Mouse (Mus musculus) gastrocnemius, adult 2 months (tissue): Measurements from ENCODE around the gene H2-Aa. TPM values are rescaled to one million over a fixed set of nuclear protein-coding genes. Genes with fewer than 3 reads are reported as not detected.

Experiments used
- DNase-seq: peaks from one replicate; pipeline ENCODE4 v3.0.0; 2022
- H3K27ac ChIP-seq: fragments of 200-600 bp; 2 replicates; pipeline ENCODE4 v1.8.1; 2022; ENCODE audit warnings: mild to moderate bottlenecking
- H3K4me3 ChIP-seq: fragments of 200-600 bp; 2 replicates; pipeline ENCODE4 v1.8.1; 2022; ENCODE audit warnings: mild to moderate bottlenecking, moderate library complexity
- CTCF ChIP-seq: fragments of 200-600 bp; IDR thresholded peaks from 2 replicates; pipeline ENCODE4 v1.8.1; 2022; ENCODE audit warnings: antibody characterized with exemption, mild to moderate bottlenecking, moderate library complexity
- intact Hi-C: fragments of 180-260 bp; cut with DNase I; formaldehyde crosslinking; loops from one replicate; pipeline ENCODE4 v1.15.1; 2025
- total RNA-seq, 2 experiments: library from RNA; stranded (reverse); gene quantifications; 2 replicates each; pipeline ENCODE4 v1.2.3; 2021

Gene H2-Aa
- total RNA-seq, 2 experiments from 2014 or later = 5.3 to 6.0 TPM

DNA sequence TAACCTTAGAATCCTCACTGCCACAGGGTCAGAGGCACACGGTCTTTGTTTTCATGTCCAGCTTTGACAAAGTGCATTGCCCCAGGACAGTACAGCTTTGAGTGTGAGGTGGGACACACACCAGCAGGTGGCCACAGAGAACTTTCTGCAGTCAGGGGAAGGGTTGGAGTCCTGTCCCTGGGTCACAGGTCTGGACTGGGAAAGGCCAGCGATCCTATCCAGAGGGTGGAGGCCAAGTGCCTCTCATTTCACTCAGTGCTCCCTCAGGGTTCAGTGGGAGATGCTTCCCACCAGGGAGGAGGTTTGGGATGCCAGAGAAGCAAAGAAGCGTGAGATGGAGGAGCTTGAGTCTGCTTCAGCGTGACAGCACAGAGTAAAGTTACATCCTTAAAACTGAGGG lies 36.0 kb downstream of the H2-Aa start:
- no peak overlapping the region for H3K4me3 ChIP-seq
- H3K27ac ChIP-seq = no peak overlapping the region
- TF ChIP-seq CTCF = no peak
- DNase-seq = no peak
- intact Hi-C loops = loop anchor here (10.0 kb wide), 1 partner anchor 93 kb away; no protein-coding TSS in a partner anchor

- intact Hi-C loops = loop anchor here (1.0 to 10.0 kb wide), 2 partner anchors 63 to 95 kb away; no protein-coding TSS in a partner anchor
- H3K27ac ChIP-seq = no peak overlapping the region
- DNase-seq = peak; percentile 38
- no peak overlapping the region for H3K4me3 ChIP-seq
- peak; percentile 86 for TF ChIP-seq CTCF
Measured at GRCm38 (mm10) chr17:34249878-34250277, 37.7 kb downstream of the H2-Aa start.

DNA sequence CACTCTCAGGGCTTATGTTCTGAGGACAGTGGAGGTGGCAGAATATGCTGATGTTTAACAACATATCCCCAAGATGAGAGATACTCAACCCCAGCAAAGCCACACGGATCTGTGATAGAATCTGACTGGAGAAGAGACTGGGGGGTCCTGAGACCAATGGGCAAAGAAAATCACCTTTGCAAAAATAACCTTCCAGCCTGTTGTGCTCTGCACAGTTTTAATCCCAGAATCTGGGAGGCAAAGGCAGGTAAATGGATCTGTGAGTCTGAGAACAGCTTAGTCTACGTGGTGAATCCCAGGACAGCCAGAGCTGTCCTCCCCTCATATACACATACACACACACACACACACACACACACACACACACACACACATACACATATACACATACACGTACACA lies 38.3 kb downstream of the H2-Aa start:
- Histone ChIP-seq H3K4me3 (no peak overlapping the region), H3K27ac (no peak overlapping the region)
- intact Hi-C loops = no loop called here
- TF ChIP-seq CTCF = no peak
- DNase-seq = no peak

- no peak for TF ChIP-seq CTCF
- no peak for DNase-seq
- Histone ChIP-seq H3K27ac (no peak overlapping the region), H3K4me3 (no peak overlapping the region)
- intact Hi-C loops = no loop called here
Measured at GRCm38 (mm10) chr17:34248764-34249163, 38.9 kb downstream of the H2-Aa start.

GRCm38 (mm10) chr17:34247047-34247446 lies 40.6 kb downstream of the H2-Aa start:
- no peak for DNase-seq
- intact Hi-C loops = no loop called here

DNA sequence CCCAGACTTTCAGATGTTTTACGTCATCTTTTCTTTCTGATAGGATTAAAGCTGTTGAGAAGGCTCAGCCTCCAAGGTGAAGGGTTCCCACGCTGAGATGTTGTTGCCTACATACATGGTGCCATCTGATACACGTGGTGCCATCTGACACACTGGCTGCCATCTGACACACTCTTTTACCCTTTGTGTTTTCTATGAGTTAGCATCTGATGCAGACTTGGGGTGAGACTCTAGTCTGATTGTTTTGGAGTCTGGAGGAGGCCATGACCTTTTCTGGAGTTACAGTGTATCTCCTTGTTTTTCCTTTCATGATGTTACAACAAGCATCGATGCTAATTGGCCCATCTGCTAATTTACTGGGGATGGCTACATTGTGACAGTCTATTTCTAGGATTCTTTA lies 43.0 kb downstream of the H2-Aa start:
- H3K27ac ChIP-seq = no peak overlapping the region
- H3K4me3 ChIP-seq = no peak overlapping the region
- intact Hi-C loops = no loop called here
- no peak for DNase-seq
- no peak for TF ChIP-seq CTCF

More at GRCm38 (mm10) chr17:34247047-34247446, 40.6 kb downstream of the H2-Aa start:
- Histone ChIP-seq H3K4me3 (no peak overlapping the region), H3K27ac (no peak overlapping the region)
- no peak for TF ChIP-seq CTCF

GRCm38 (mm10) chr17:34240916-34241315 lies 46.7 kb downstream of the H2-Aa start:
- intact Hi-C loops = no loop called here
- no peak overlapping the region for H3K4me3 ChIP-seq
- no peak overlapping the region for H3K27ac ChIP-seq
- TF ChIP-seq CTCF = no peak
- no peak for DNase-seq

- H3K27ac ChIP-seq = no peak overlapping the region
- no peak for TF ChIP-seq CTCF
- no peak overlapping the region for H3K4me3 ChIP-seq
- intact Hi-C loops = no loop called here
- DNase-seq = no peak
Measured at GRCm38 (mm10) chr17:34240366-34240765, 47.3 kb downstream of the H2-Aa start.

- Histone ChIP-seq H3K27ac (peak overlapping the region; percentile 71), H3K4me3 (peak overlapping the region; percentile 49)
- TF ChIP-seq CTCF = no peak
- intact Hi-C loops = loop anchor here (10.0 kb wide), 1 partner anchor 135 kb away; no protein-coding TSS in a partner anchor
- DNase-seq = no peak
Measured at GRCm38 (mm10) chr17:34239601-34240041, 48.0 kb downstream of the H2-Aa start.

- peak within 1 kb of the TSS; percentile 71 for H3K27ac ChIP-seq
- intact Hi-C loops = loop anchor here (10.0 kb wide), 1 partner anchor 134 kb away; no protein-coding TSS in a partner anchor
- no peak for DNase-seq
Measured at GRCm38 (mm10) chr17:34238706-34239105, 48.9 kb downstream of the H2-Aa start, which contains the start of gene H2-Ob. Gene H2-Ob (plus strand): TSS chr17:34238903.

DNA sequence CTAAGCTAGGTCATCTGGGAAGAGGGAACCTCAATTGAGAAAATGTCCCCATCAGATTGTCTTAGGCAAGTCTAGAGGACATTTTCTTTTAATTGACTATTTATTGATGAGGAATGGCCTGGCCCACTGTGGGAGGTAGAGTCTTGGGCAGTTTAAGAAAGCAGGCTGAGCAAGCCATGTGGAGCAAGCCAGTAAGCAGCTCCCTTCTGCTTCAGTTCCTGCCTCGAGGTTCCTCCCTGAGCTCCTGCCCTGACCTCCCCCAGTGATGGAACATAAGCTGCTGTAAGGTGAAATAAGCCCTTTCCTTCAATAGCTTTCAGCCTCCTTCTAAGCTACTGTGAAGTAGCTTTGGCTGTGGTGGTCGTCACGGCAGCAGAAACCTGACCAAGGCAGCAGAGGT lies 49.9 kb downstream of the H2-Aa start:
- DNase-seq = no peak
- intact Hi-C loops = loop anchor here (10.0 kb wide), 1 partner anchor 133 kb away; no protein-coding TSS in a partner anchor
- no peak for TF ChIP-seq CTCF
- Histone ChIP-seq H3K27ac (no peak overlapping the region), H3K4me3 (no peak overlapping the region)

More at GRCm38 (mm10) chr17:34238706-34239105, 48.9 kb downstream of the H2-Aa start, which contains the start of gene H2-Ob:
- no peak for TF ChIP-seq CTCF
- peak within 1 kb of the TSS; percentile 26 for H3K4me3 ChIP-seq

DNA sequence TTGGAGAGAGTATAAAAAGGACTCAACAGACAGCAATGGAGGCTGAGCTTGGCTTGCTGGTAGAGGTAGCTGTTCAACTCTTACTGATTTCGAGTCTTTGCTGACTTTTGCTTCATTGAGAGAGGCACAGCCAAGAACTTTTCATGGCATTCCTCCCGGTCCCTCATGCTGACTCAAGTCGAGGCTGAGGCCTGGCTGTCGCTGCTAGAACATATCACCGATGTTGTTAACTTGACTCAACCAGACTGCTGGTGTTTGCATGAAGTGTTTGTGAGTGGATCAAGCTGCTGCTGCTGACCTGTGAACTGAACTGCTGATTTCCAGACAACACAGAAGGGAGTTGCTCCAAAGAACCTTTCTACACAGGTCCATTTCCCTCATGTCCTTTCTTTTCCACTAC lies 50.9 kb downstream of the H2-Aa start:
- no peak for DNase-seq
- H3K4me3 ChIP-seq = no peak overlapping the region
- no peak for TF ChIP-seq CTCF
- intact Hi-C loops = loop anchor here (10.0 kb wide), 1 partner anchor 132 kb away; no protein-coding TSS in a partner anchor
- no peak overlapping the region for H3K27ac ChIP-seq

GRCm38 (mm10) chr17:34234926-34235325 lies 52.7 kb downstream of the H2-Aa start:
- TF ChIP-seq CTCF = peak; percentile 97
- H3K4me3 ChIP-seq = no peak overlapping the region
- H3K27ac ChIP-seq = peak overlapping the region; percentile 46; the same call in 1 of the 2 replicates
- intact Hi-C loops = loop anchor here (1.0 to 10.0 kb wide), 2 partner anchors 65 to 130 kb away; no protein-coding TSS in a partner anchor
- DNase-seq = peak; percentile 83

Other genes starting within 250 kb of the H2-Aa start
- gene Col11a2, start 248.4 kb downstream of the H2-Aa start, total RNA-seq = 1 to 10 TPM; 3.0 to 9.6 TPM
- not detected for gene H2-Oa, start 195.5 kb downstream of the H2-Aa start, total RNA-seq
- 1 to 10 TPM; 3.0 to 3.1 TPM for gene H2-DMa, start 168.3 kb downstream of the H2-Aa start, total RNA-seq
- 10 to 100 TPM; 70.3 to 88.9 TPM for gene Brd2, start 165.2 kb downstream of the H2-Aa start, total RNA-seq
- gene H2-DMb2, start 144.5 kb downstream of the H2-Aa start, total RNA-seq = under 1 TPM; 0.46 to 0.47 TPM
- under 1 TPM; 0.38 to 0.61 TPM for gene H2-DMb1, start 134.8 kb downstream of the H2-Aa start, total RNA-seq
- 1 to 10 TPM in 1 of 2 experiments, under 1 TPM in 1; 0.74 to 1.5 TPM for gene Tap1, start 100.3 kb downstream of the H2-Aa start, total RNA-seq
- 1 to 10 TPM; 1.4 to 1.7 TPM for gene Psmb9, start 100.1 kb downstream of the H2-Aa start, total RNA-seq
- gene Psmb8, start 90.1 kb downstream of the H2-Aa start, total RNA-seq = 1 to 10 TPM; 2.2 to 3.4 TPM
- 1 to 10 TPM; 4.9 to 7.5 TPM for gene Tap2, start 84.3 kb downstream of the H2-Aa start, total RNA-seq
- gene H2-Ob, start 48.9 kb downstream of the H2-Aa start, total RNA-seq = under 1 TPM in 1 of 2 experiments, not detected in 1; 0.11 TPM
- gene H2-Ab1, start 30.1 kb downstream of the H2-Aa start, total RNA-seq = 1 to 10 TPM; 3.1 to 4.7 TPM
- 1 to 10 TPM; 3.4 to 4.9 TPM for gene H2-Eb1, start 18.0 kb upstream of the H2-Aa start, total RNA-seq
- gene H2-Eb2, start 37.8 kb upstream of the H2-Aa start, total RNA-seq = not detected
- gene Btnl2, start 67.0 kb upstream of the H2-Aa start, total RNA-seq = under 1 TPM; 0.18 to 0.20 TPM
- gene Btnl1, start 89.3 kb upstream of the H2-Aa start, total RNA-seq = not detected
- gene BC051142, start 111.0 kb upstream of the H2-Aa start, total RNA-seq = under 1 TPM in 1 of 2 experiments, not detected in 1; 0.43 TPM
- not detected for gene Btnl4, start 189.5 kb upstream of the H2-Aa start, total RNA-seq
- not detected for gene Btnl6, start 229.5 kb upstream of the H2-Aa start, total RNA-seq